Mouse (Mus musculus) MEL (cell line): ENCODE measurements around the gene Myef2. TPM values are rescaled to one million over a fixed set of nuclear protein-coding genes. Genes with fewer than 3 reads are reported as not detected.

Experiments used
- DNase-seq: peaks from one replicate; pipeline ENCODE4 v3.0.0; 2011; ENCODE audit warnings: low read depth, low spot score
- H3K27ac ChIP-seq: 2 replicates; pipeline ENCODE4 v1.5.1; 2012; ENCODE audit warnings: low read depth, mild to moderate bottlenecking, control low read depth, low read length, moderate library complexity; ENCODE audit not compliant: control insufficient read depth
- H3K27me3 ChIP-seq, 2 experiments: fragments of 150-350 bp in 1 of 2; sonication (generic) in 1 of 2; 2 replicates each; pipeline ENCODE4 v1.6.1; 2012; ENCODE audit warnings: low read length in 2 of 2, mild to moderate bottlenecking in 2 of 2, improper control_type of control experiment in 1 of 2, moderate library complexity in 1 of 2; ENCODE audit not compliant: insufficient read depth in 2 of 2, control insufficient read depth in 1 of 2
- H3K36me3 ChIP-seq, 2 experiments: 2 replicates each; pipeline ENCODE4 v1.6.1; 2012 to 2014; ENCODE audit warnings: low read length in 2 of 2, improper control_type of control experiment in 1 of 2, inconsistent platforms in 1 of 2, mild to moderate bottlenecking in 1 of 2; ENCODE audit not compliant: insufficient read depth in 2 of 2, control insufficient read depth in 1 of 2
- H3K4me1 ChIP-seq, 2 experiments: fragments of 150-350 bp in 1 of 2; sonication (generic) in 1 of 2; 2 replicates each; pipeline ENCODE4 v1.6.1; 2012; ENCODE audit warnings: low read length in 2 of 2, improper control_type of control experiment in 1 of 2, mild to moderate bottlenecking in 1 of 2; ENCODE audit not compliant: insufficient read depth in 2 of 2, control insufficient read depth in 1 of 2
- H3K4me3 ChIP-seq, 2 experiments: fragments of 150-350 bp in 1 of 2; sonication (generic) in 1 of 2; 2 replicates each; pipeline ENCODE4 v1.5.1; 2012; ENCODE audit warnings: low read depth in 2 of 2, low read length in 2 of 2, mild to moderate bottlenecking in 2 of 2, moderate library complexity in 2 of 2, control low read depth in 1 of 2, improper control_type of control experiment in 1 of 2; ENCODE audit not compliant: control insufficient read depth in 1 of 2, insufficient read depth in 1 of 2
- H3K79me2 ChIP-seq: 2 replicates; pipeline ENCODE4 v1.6.1; 2012; ENCODE audit warnings: mild to moderate bottlenecking, low read length, moderate library complexity; ENCODE audit not compliant: control insufficient read depth, poor library complexity, insufficient read depth
- H3K9ac ChIP-seq: 2 replicates; pipeline ENCODE4 v1.6.1; 2012; ENCODE audit warnings: low read depth, mild to moderate bottlenecking, control low read depth, low read length, moderate library complexity; ENCODE audit not compliant: control insufficient read depth, poor library complexity, severe bottlenecking
- H3K9me3 ChIP-seq: fragments of 150-350 bp; sonication (generic); replicated peaks from 2 replicates; pipeline ENCODE4 v1.6.1; 2012; ENCODE audit warnings: mild to moderate bottlenecking, low read length, improper control_type of control experiment, moderate library complexity; ENCODE audit not compliant: insufficient read depth
- CHD1 ChIP-seq: IDR thresholded peaks from 2 replicates; pipeline ENCODE4 v1.6.1; 2012; ENCODE audit warnings: low read depth, mild to moderate bottlenecking, inconsistent platforms, low read length, improper control_type of control experiment
- CHD2 ChIP-seq: IDR thresholded peaks from 2 replicates; pipeline ENCODE4 v1.6.1; 2011; ENCODE audit warnings: low read length, improper control_type of control experiment
- E2F4 ChIP-seq: IDR thresholded peaks from 2 replicates; pipeline ENCODE4 v1.6.1; 2011; ENCODE audit warnings: low read depth, low read length, improper control_type of control experiment, borderline replicate concordance
- ETS1 ChIP-seq: IDR thresholded peaks from 2 replicates; pipeline ENCODE4 v1.6.1; 2012; ENCODE audit warnings: low read depth, mild to moderate bottlenecking, inconsistent platforms, low read length, improper control_type of control experiment, moderate library complexity
- KAT2A ChIP-seq: conservative IDR thresholded peaks from 2 replicates; pipeline ENCODE4 v1.6.1; 2012; ENCODE audit warnings: low read depth, low read length, improper control_type of control experiment, inconsistent platforms
- MAX ChIP-seq: IDR thresholded peaks from 2 replicates; pipeline ENCODE4 v1.6.1; 2011; ENCODE audit warnings: low read length, improper control_type of control experiment
- MYB ChIP-seq: IDR thresholded peaks from 2 replicates; pipeline ENCODE4 v1.6.1; 2011; ENCODE audit warnings: mild to moderate bottlenecking, low read depth, low read length, improper control_type of control experiment
- POLR2A ChIP-seq, 2 experiments: IDR thresholded peaks; 2 replicates each; pipeline ENCODE4 v1.6.1; 2011 to 2012; ENCODE audit warnings: low read length in 2 of 2, mild to moderate bottlenecking in 2 of 2, control low read depth in 1 of 2, improper control_type of control experiment in 1 of 2, low read depth in 1 of 2, moderate library complexity in 1 of 2; ENCODE audit not compliant: control insufficient read depth in 1 of 2, insufficient read depth in 1 of 2, poor library complexity in 1 of 2
- POLR2AphosphoS5 ChIP-seq: IDR thresholded peaks from 2 replicates; pipeline ENCODE4 v1.6.1; 2012; ENCODE audit warnings: low read depth, borderline replicate concordance, mild to moderate bottlenecking, inconsistent platforms, low read length, moderate library complexity, mixed read lengths
- RCOR1 ChIP-seq: IDR thresholded peaks from 2 replicates; pipeline ENCODE4 v1.6.1; 2012; ENCODE audit warnings: low read depth, mild to moderate bottlenecking, inconsistent platforms, low read length, improper control_type of control experiment
- SIN3A ChIP-seq: IDR thresholded peaks from 2 replicates; pipeline ENCODE4 v1.6.1; 2012; ENCODE audit warnings: low read length, improper control_type of control experiment, inconsistent platforms
- SMC3 ChIP-seq: IDR thresholded peaks from 2 replicates; pipeline ENCODE4 v1.6.1; 2011; ENCODE audit warnings: low read depth, low read length, improper control_type of control experiment
- TCF12 ChIP-seq: IDR thresholded peaks from 2 replicates; pipeline ENCODE4 v1.6.1; 2014; ENCODE audit warnings: low read depth, mild to moderate bottlenecking, inconsistent platforms, low read length, improper control_type of control experiment, moderate library complexity
- USF1 ChIP-seq: IDR thresholded peaks from 2 replicates; pipeline ENCODE4 v1.6.1; 2014; ENCODE audit warnings: low read depth, mild to moderate bottlenecking, inconsistent platforms, low read length, improper control_type of control experiment, moderate library complexity
- ZMIZ1 ChIP-seq: IDR thresholded peaks from 2 replicates; pipeline ENCODE4 v1.6.1; 2012; ENCODE audit warnings: low read depth, mild to moderate bottlenecking, inconsistent platforms, low read length, improper control_type of control experiment, moderate library complexity
- polyA plus RNA-seq, 2 experiments: library from polyadenylated mRNA; stranded (reverse) in 1 of 2; unstranded in 1 of 2; fragments of >175 nt in 1 of 2; fragments of >200 nt in 1 of 2; gene quantifications; 2 replicates each; pipeline versions ENCODE4 v1.2.1 to v1.2.4; 2012; ENCODE audit warnings: low replicate concordance in 2 of 2, low read depth in 1 of 2; ENCODE audit not compliant: insufficient read length in 2 of 2, insufficient read depth in 1 of 2, missing spikeins in 1 of 2
- total RNA-seq: library from RNA; depleted of rRNA; stranded (reverse); fragments of 300-350 nt; gene quantifications from 2 replicates; pipeline ENCODE4 v1.2.3, GENCODE M21; 2012

The Myef2 gene
- total and polyA plus RNA-seq, 3 experiments, result 38.6 to 84.4 TPM; not detected in 1

- no peak for TF ChIP-seq ETS1
Measured at GRCm38 (mm10) chr2:125123477-125123852, at the start of gene Myef2 (continued).

- Histone ChIP-seq H3K27me3 (no peaks in the 10 kb centered on the region), H3K4me1 (no peaks in the 10 kb centered on the region), H3K79me2 (no peaks in the 10 kb centered on the region), H3K4me3 (no peak overlapping the region), H3K36me3 (no peaks in the 10 kb centered on the region), H3K9ac (no peak overlapping the region), H3K9me3 (no peaks in the 10 kb centered on the region), H3K27ac (no peak overlapping the region)
- TF ChIP-seq TCF12 (no peak), CHD1 (no peak), MYB (no peak), MAX (no peak), USF1 (no peak), POLR2AphosphoS5 (no peak), SMC3 (no peak)
- DNase-seq, result no peak
Measured at GRCm38 (mm10) chr2:125162012-125162470, 38.6 kb upstream of the Myef2 start.

GRCm38 (mm10) chr2:125155504-125155903, 32.0 kb upstream of the Myef2 start:
- no peaks in the 10 kb centered on the region for H3K9me3 ChIP-seq
- H3K79me2 ChIP-seq, result no peaks in the 10 kb centered on the region
- H3K4me1 ChIP-seq, result no peaks in the 10 kb centered on the region
- no peak overlapping the region for H3K27ac ChIP-seq
- DNase-seq, result no peak
- no peaks in the 10 kb centered on the region; a peak in 2 of 4 replicates for H3K27me3 ChIP-seq
- no peaks in the 10 kb centered on the region for H3K36me3 ChIP-seq
- H3K9ac ChIP-seq, result no peak overlapping the region
- TF ChIP-seq CHD1, result no peak
- no peak for TF ChIP-seq TCF12
- no peak overlapping the region for H3K4me3 ChIP-seq

- Histone ChIP-seq H3K9me3 (no peaks in the 10 kb centered on the region), H3K36me3 (no peaks in the 10 kb centered on the region), H3K4me3 (no peak overlapping the region), H3K27me3 (no peaks in the 10 kb centered on the region; a peak in 2 of 4 replicates), H3K79me2 (no peaks in the 10 kb centered on the region), H3K27ac (no peak overlapping the region), H3K9ac (no peak overlapping the region), H3K4me1 (no peaks in the 10 kb centered on the region)
- DNase-seq, result no peak
- TF ChIP-seq CHD1 (no peak), E2F4 (no peak), SIN3A (no peak), CHD2 (no peak), SMC3 (no peak), KAT2A (no peak), ETS1 (no peak), RCOR1 (no peak), ZMIZ1 (no peak), TCF12 (no peak), POLR2A (IDR thresholded peaks at IDR 0.05; ENCODE audit: control insufficient read depth in 1 of 2, insufficient read depth in 1 of 2, low read depth in 1 of 2, low read length in 2 of 2, poor library complexity in 1 of 2) (no peak)
Measured at GRCm38 (mm10) chr2:125154294-125154693, 30.8 kb upstream of the Myef2 start.
